Mouse (Mus musculus): ENCODE data around the gene Ralgps2. TPM values are rescaled to one million over a fixed set of nuclear protein-coding genes. Genes with fewer than 3 reads are reported as not detected.
A peak's percentile ranks its signal among the peaks of the same experiment; 100 is the strongest.

The Ralgps2 gene
- 66.0 and 67.9 TPM in 2 replicates for polyA plus RNA-seq (2015; fragmentation: Nextera tagmentation; extraction: Ambion mirVana)

DNA sequence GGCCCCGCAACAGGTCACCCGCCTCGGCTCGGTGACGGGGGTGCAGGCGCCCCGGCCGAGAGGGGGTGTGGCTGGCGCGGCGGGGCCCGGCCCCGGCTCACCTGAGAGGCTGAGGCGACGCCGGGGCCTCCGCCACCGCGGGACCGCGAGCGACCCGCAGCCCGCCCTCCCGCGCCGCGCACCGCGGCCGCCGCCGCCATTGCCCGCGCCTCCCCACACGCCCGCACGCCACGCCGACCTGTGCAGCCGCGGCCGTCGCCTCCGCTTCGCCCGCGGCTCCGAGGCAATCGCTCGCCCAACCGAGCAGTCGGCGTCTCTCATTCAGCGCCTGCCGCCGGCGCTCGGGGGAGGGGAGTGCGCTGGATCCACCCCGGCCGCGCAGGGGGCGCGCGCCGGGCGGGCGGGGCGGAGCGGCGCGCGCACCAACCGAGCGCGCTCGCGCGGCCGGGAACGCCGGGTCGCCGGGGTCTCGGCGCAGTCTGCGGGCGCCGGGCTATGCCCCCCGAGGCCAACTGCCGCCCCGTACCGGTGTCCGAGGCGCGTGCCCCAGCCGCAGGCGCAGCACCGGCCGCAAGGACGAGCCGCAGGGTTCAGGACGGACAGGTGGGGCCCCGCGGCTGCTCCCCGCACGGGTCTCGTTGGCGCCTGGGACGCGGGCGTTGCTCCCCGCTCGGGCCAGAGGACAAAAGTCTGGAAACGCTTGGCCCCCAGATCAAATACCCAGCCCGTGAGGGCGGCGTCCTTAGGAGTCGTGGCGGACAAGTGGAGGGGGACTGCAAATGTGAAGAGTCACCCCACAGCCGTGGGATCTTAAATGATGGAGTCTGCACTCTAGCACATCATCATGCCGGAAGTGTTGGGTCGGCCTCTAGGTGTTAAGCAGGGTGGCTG lies at the start of gene Ralgps2:
TSS of gene Ralgps2 (minus strand) at position 376 of the 891 bp plus-strand sequence.
- Histone ChIP-seq H3K9ac (peak within 1 kb of the TSS; percentile 90), H3K36me3 (no peaks in the 10 kb centered on the region), H3K9me3 (replicated peaks) (no peaks in the 10 kb centered on the region), H3K27ac (peak within 1 kb of the TSS; percentile 92), H3K27me3 (no peaks in the 10 kb centered on the region), H3K4me3 (replicated peaks) (peak within 1 kb of the TSS; percentile 96), H3K4me1 (peaks cover 18% of the 10 kb centered on the region), H3K4me2 (peak within 1 kb of the TSS; percentile 92)
- ATAC-seq (replicated peaks; ENCODE audit: low FRiP score) = peak; percentile 86
- under 1% methylated on average over 72 of the region's 124 CpGs for WGBS

DNA sequence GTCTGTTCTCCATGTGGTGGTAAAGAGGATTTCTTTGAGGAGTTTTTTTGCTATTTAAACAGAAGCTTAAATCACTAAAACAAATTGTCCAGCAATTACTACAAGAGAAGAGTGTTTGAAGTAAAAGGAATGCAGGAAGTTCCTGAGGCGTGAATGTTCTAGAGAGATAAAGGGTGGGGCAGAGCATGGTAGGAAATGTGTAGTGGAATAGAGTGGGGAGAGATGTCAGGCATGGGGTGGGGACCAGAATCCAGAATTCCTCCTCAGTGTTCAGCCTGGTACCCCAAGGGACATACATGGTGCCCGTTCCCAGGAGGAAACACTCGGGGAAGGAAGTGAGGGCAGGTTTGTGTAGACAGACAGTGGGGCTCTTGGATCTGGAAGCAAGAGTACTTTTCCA lies 48.1 kb upstream of the Ralgps2 start:
- Histone ChIP-seq H3K4me3 (replicated peaks) (no peak overlapping the region), H3K4me2 (no peak overlapping the region), H3K4me1 (peaks cover 19% of the 10 kb centered on the region), H3K27ac (no peak overlapping the region), H3K27me3 (no peaks in the 10 kb centered on the region), H3K9ac (no peak overlapping the region), H3K36me3 (no peaks in the 10 kb centered on the region), H3K9me3 (replicated peaks) (no peaks in the 10 kb centered on the region)
- 76% methylated on average over 3 of the region's 3 CpGs for WGBS
- no peak for ATAC-seq (replicated peaks; ENCODE audit: low FRiP score)

- H3K9ac ChIP-seq = no peak overlapping the region
- H3K4me2 ChIP-seq = no peak overlapping the region
- H3K27ac ChIP-seq = no peak overlapping the region
- WGBS = 71% methylated on average over 6 of the region's 6 CpGs
- H3K4me1 ChIP-seq = peaks cover 21% of the 10 kb centered on the region
- no peaks in the 10 kb centered on the region for H3K27me3 ChIP-seq
- H3K4me3 ChIP-seq (replicated peaks) = no peak overlapping the region
- no peaks in the 10 kb centered on the region for H3K36me3 ChIP-seq
- no peak for ATAC-seq (replicated peaks; ENCODE audit: low FRiP score)
- no peaks in the 10 kb centered on the region for H3K9me3 ChIP-seq (replicated peaks)
Observed at GRCm38 (mm10) chr1:156986641-156987345, 47.4 kb upstream of the Ralgps2 start.

GRCm38 (mm10) chr1:156985657-156986640 lies 46.5 kb upstream of the Ralgps2 start:
- no peak for ATAC-seq (replicated peaks; ENCODE audit: low FRiP score)
- Histone ChIP-seq H3K36me3 (no peaks in the 10 kb centered on the region), H3K9ac (no peak overlapping the region), H3K4me2 (no peak overlapping the region), H3K27me3 (no peaks in the 10 kb centered on the region), H3K4me1 (peaks cover 22% of the 10 kb centered on the region; the same call in 1 of the 2 replicates), H3K9me3 (replicated peaks) (no peaks in the 10 kb centered on the region), H3K4me3 (replicated peaks) (no peak overlapping the region), H3K27ac (peak overlapping the region; percentile 45; the same call in 1 of the 2 replicates)
- WGBS = 42% methylated on average over 6 of the region's 6 CpGs

DNA sequence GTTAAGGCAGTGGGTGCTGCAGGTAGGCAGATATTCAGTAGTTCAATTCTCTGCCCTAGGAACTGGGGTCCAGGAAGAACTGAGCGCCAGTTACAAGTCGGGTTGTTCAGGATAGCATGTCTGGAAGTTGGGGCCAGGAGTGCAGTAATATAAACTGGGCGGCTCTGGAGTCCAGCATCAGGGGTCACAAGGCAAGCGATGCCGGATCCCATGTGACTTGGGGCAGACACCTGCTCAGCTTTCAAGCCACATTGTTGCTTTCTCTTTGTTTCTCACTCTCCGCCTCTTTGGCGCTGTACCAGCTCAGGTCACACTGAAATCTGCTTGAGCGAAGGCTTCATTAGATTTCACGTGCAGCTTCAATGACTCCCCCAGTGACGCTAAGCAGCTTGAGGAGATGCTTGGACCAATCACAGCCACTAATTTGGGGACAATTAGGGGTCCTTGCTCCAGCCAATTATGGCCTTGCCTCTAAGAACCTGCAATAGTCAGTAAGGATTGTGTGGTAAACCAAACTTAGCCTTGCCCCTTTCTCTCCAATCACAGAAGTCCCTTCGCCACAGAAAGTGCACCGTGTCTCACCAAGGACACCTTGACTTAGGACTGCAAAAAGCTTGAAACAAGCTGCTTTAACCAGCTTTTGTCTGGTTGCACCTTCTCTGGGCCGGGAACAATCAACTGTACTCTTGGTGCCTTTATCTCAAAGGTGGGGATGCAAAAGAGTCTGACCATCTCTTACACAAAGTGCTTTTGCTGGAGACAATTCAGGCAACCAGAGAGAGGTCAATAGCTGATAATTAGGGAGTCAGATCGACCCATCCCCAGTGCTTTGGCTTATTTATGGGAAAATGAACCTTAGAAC lies 43.8 kb upstream of the Ralgps2 start:
- no peak overlapping the region for H3K4me3 ChIP-seq (replicated peaks)
- no peak; the same call in 1 of the 2 replicates for ATAC-seq (replicated peaks; ENCODE audit: low FRiP score)
- 73% methylated on average over 14 of the region's 14 CpGs for WGBS

DNA sequence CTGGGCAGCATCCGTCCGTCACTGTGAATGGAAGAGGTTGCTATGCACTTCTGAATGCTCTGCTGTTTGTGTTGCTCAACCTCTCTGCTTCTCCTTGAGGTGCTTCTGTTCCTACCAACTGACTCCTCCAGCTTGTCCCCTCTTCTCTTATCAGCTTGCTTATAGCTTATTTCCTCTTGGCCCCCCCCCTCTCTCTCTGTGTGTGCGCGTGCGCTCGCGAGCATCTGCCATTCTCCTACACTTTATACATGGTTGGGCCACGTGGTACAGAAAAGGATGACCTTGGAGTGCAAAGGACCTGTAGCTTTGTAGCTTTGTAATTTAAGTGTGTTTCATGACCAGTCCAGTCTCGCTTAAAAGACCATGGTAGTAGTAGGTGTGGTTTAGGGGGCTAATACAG lies 42.5 kb upstream of the Ralgps2 start:
- no peak for ATAC-seq (replicated peaks; ENCODE audit: low FRiP score)
- H3K9ac ChIP-seq = no peak overlapping the region

More for the DNA sequence above, 43.8 kb upstream of the Ralgps2 start:
- no peak overlapping the region for H3K27ac ChIP-seq
- no peaks in the 10 kb centered on the region for H3K36me3 ChIP-seq
- no peak overlapping the region for H3K9ac ChIP-seq
- H3K9me3 ChIP-seq (replicated peaks) = no peaks in the 10 kb centered on the region
- peaks cover 22% of the 10 kb centered on the region; the same call in 1 of the 2 replicates for H3K4me1 ChIP-seq
- H3K4me2 ChIP-seq = no peak overlapping the region
- H3K27me3 ChIP-seq = no peaks in the 10 kb centered on the region

DNA sequence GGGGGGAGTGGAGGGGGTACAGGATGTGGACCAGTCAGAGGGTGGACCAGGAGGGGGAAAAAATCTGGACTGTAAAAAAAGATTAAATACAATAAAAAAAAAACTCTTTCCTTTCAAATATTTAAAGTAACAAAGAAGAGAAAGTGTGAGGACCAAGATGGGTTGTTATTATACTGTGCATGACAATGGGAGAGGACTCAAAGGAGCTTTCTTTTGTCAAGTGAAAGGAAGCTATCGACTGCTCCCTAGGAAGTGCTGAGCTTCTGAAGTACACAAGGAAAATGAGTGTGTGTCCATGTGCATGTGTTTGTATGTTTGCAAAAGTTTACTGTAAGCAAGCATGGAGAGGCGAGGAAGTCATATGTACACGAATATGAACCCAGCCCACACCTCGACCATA lies 40.3 kb upstream of the Ralgps2 start:
- no peak overlapping the region for H3K9ac ChIP-seq
- no peak overlapping the region for H3K4me3 ChIP-seq (replicated peaks)
- no peak overlapping the region for H3K4me2 ChIP-seq
- H3K27me3 ChIP-seq = no peaks in the 10 kb centered on the region
- 86% methylated on average over 4 of the region's 4 CpGs for WGBS
- no peak overlapping the region for H3K27ac ChIP-seq
- H3K36me3 ChIP-seq = no peaks in the 10 kb centered on the region
- H3K9me3 ChIP-seq (replicated peaks) = no peaks in the 10 kb centered on the region
- H3K4me1 ChIP-seq = peaks cover 14% of the 10 kb centered on the region; the same call in 1 of the 2 replicates
- ATAC-seq (replicated peaks; ENCODE audit: low FRiP score) = no peak

More for the DNA sequence above, 42.5 kb upstream of the Ralgps2 start:
- H3K9me3 ChIP-seq (replicated peaks) = no peaks in the 10 kb centered on the region
- no peak overlapping the region for H3K27ac ChIP-seq
- peaks cover 22% of the 10 kb centered on the region; the same call in 1 of the 2 replicates for H3K4me1 ChIP-seq
- H3K4me3 ChIP-seq (replicated peaks) = no peak overlapping the region
- WGBS = 81% methylated on average over 9 of the region's 9 CpGs
- no peak overlapping the region for H3K4me2 ChIP-seq
- H3K36me3 ChIP-seq = no peaks in the 10 kb centered on the region
- no peaks in the 10 kb centered on the region for H3K27me3 ChIP-seq

- H3K27me3 ChIP-seq = no peaks in the 10 kb centered on the region
- H3K4me1 ChIP-seq = peaks cover 14% of the 10 kb centered on the region; the same call in 1 of the 2 replicates
- H3K9ac ChIP-seq = no peak overlapping the region
- no peak for ATAC-seq (replicated peaks; ENCODE audit: low FRiP score)
- no peak overlapping the region for H3K4me2 ChIP-seq
- WGBS = 84% methylated on average over 7 of the region's 7 CpGs
- no peak overlapping the region for H3K4me3 ChIP-seq (replicated peaks)
- no peak overlapping the region for H3K27ac ChIP-seq
- H3K9me3 ChIP-seq (replicated peaks) = no peaks in the 10 kb centered on the region
- no peaks in the 10 kb centered on the region for H3K36me3 ChIP-seq
Observed at GRCm38 (mm10) chr1:156978656-156979055, 39.2 kb upstream of the Ralgps2 start.

DNA sequence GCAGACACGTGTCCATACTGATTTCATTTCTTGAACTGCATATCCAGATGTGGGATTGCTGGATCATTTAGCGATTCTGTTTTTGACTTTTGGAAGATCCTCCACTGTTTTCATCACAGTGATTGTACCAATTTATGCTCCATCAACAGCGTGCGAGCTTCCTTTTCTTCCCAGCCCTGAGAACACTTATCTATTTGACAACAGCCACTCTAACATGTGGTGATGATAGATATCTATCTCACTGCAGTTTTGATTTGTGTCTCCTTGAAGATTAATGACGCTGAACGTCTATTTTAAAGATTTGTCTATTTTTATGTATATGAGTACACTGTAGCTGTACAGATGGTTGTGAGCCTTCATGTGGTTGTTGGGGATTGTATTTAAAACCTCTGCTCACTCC lies 34.4 kb upstream of the Ralgps2 start:
- H3K36me3 ChIP-seq = no peaks in the 10 kb centered on the region
- 84% methylated on average over 6 of the region's 6 CpGs for WGBS
- H3K9me3 ChIP-seq (replicated peaks) = no peaks in the 10 kb centered on the region
- H3K4me1 ChIP-seq = no peaks in the 10 kb centered on the region
- no peak overlapping the region for H3K4me3 ChIP-seq (replicated peaks)
- no peak overlapping the region for H3K4me2 ChIP-seq
- no peak overlapping the region for H3K27ac ChIP-seq
- no peaks in the 10 kb centered on the region for H3K27me3 ChIP-seq
- ATAC-seq (replicated peaks; ENCODE audit: low FRiP score) = no peak
- no peak overlapping the region for H3K9ac ChIP-seq

DNA sequence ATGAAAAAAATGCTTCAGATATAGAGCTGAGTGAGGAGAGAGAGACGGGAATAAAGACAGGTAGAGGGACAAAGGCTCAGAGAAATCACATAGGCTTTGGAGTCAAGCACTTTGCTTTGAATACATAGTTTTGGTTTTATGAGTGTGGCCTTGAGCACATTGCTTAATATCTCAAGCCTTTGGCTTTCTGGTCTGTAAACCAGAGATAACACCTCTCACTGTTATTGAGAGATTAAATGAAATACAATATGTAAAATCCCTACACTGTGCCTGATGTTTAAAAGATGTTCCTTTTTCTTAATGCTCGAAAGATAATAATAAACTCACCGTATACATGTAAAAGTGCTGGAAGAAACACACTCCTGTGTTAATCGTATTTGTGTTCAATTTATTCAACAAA lies 33.0 kb upstream of the Ralgps2 start:
- Histone ChIP-seq H3K4me3 (replicated peaks) (no peak overlapping the region), H3K9ac (no peak overlapping the region), H3K4me1 (no peaks in the 10 kb centered on the region), H3K36me3 (no peaks in the 10 kb centered on the region), H3K9me3 (replicated peaks) (no peaks in the 10 kb centered on the region), H3K27me3 (no peaks in the 10 kb centered on the region), H3K4me2 (no peak overlapping the region), H3K27ac (no peak overlapping the region)
- no peak for ATAC-seq (replicated peaks; ENCODE audit: low FRiP score)
- WGBS = 94% methylated on average over 4 of the region's 4 CpGs

Data from kidney, embryonic 15.5 days (tissue).